Mouse (Mus musculus) midbrain, embryonic 14.5 days (tissue): ENCODE data around the gene Tfap4. TPM values are rescaled to one million over a fixed set of nuclear protein-coding genes. Genes with fewer than 3 reads are reported as not detected.

Source experiments
- ATAC-seq: fragments of 200-750 bp; cut with Nextera tagmentation; 2 replicates; pipeline ENCODE4 v1.8.0; 2017; ENCODE audit warnings: moderate number of reproducible peaks, moderate library complexity; ENCODE audit not compliant: low FRiP score, low TSS enrichment
- DNase-seq: peaks from one replicate; pipeline ENCODE4 v3.0.0-alpha.2; 2015
- H3K27ac ChIP-seq: fragments of 300-500 bp; sonication (generic); replicated peaks from 2 replicates; pipeline ENCODE4 v1.5.1; 2014; ENCODE audit warnings: mild to moderate bottlenecking, low read depth, low read length, moderate library complexity
- H3K27me3 ChIP-seq: fragments of 300-500 bp; sonication (generic); 2 replicates; pipeline ENCODE4 v1.6.1; 2014; ENCODE audit warnings: low read length, control low read depth, mixed read lengths; ENCODE audit not compliant: control insufficient read depth, insufficient read depth
- H3K36me3 ChIP-seq: fragments of 300-500 bp; sonication (generic); 2 replicates; pipeline ENCODE4 v1.6.1; 2014; ENCODE audit warnings: low read length, control low read depth; ENCODE audit not compliant: control insufficient read depth, insufficient read depth
- H3K4me1 ChIP-seq: fragments of 300-500 bp; sonication (generic); 2 replicates; pipeline ENCODE4 v1.6.1; 2014; ENCODE audit warnings: mild to moderate bottlenecking, antibody characterized with exemption, low read length, control low read depth; ENCODE audit not compliant: control insufficient read depth, insufficient read depth
- H3K4me2 ChIP-seq: fragments of 300-500 bp; sonication (generic); 2 replicates; pipeline ENCODE4 v1.6.1; 2014; ENCODE audit warnings: mild to moderate bottlenecking, low read length, moderate library complexity
- H3K4me3 ChIP-seq: fragments of 300-500 bp; sonication (generic); replicated peaks from 2 replicates; pipeline ENCODE4 v1.5.1; 2014; ENCODE audit warnings: low read depth, low read length
- H3K9ac ChIP-seq: fragments of 300-500 bp; sonication (generic); replicated peaks from 2 replicates; pipeline ENCODE4 v1.6.1; 2014; ENCODE audit warnings: mild to moderate bottlenecking, low read length, moderate library complexity
- H3K9me3 ChIP-seq: fragments of 300-500 bp; sonication (generic); 2 replicates; pipeline ENCODE4 v1.6.1; 2016; ENCODE audit warnings: low read length, control low read depth, mixed read lengths; ENCODE audit not compliant: control insufficient read depth
- WGBS: fragments of 180-500 bp; shearing (Covaris S2); extraction: QIAGEN DNeasy Blood & Tissue Kit; methylation state at CpG from one replicate; pipeline ENCODE4 v1.1.7; 2014; 5-methylcytosine and 5-hydroxymethylcytosine counted together
- polyA plus RNA-seq: library from polyadenylated mRNA; unstranded; fragments of >200 nt; fragmentation: Nextera tagmentation; extraction: Ambion mirVana; gene quantifications from 2 replicates; pipeline ENCODE4 v1.2.1, GENCODE M21; 2014

The Tfap4 gene
- polyA plus RNA-seq, 1 experiment from 2014 or later, result 8.9 TPM

DNA sequence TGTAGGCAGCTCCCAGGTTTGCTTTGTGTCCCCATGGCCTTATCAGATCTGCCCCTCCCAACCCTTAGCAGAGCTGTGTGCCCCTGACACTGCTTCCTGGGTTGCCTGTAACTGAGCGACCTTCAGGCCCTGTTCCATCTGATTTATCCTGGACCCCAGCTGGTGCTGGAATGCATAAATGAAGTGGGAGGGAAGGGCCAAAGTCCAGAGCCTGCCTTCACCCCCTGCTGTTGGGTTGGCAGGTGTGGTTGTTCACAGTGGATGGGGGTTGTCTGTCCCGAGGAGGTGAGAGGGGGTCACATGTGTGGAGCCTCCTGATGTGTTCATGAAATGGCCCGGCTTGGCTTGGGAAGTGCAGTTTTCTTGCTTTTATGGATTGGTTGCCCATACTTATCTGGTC is 42.5 kb upstream of the Tfap4 start:
- ATAC-seq, result no peak
- Histone ChIP-seq H3K36me3 (no peaks in the 10 kb centered on the region), H3K27me3 (no peaks in the 10 kb centered on the region), H3K4me1 (peaks cover 65% of the 10 kb centered on the region), H3K4me3 (no peak overlapping the region), H3K27ac (no peak overlapping the region), H3K9ac (no peak overlapping the region), H3K9me3 (no peaks in the 10 kb centered on the region), H3K4me2 (no peak overlapping the region)
- 21% methylated on average over 3 of the region's 3 CpGs for WGBS
- no peak for DNase-seq

GRCm38 (mm10) chr16:4600701-4601310 is 41.2 kb upstream of the Tfap4 start:
- DNase-seq (no peak), ATAC-seq (no peak)
- 85% methylated on average over 9 of the region's 9 CpGs for WGBS
- H3K4me3 ChIP-seq, result no peak overlapping the region
- no peaks in the 10 kb centered on the region for H3K27me3 ChIP-seq
- H3K9ac ChIP-seq, result no peak overlapping the region
- H3K9me3 ChIP-seq, result no peaks in the 10 kb centered on the region
- H3K4me1 ChIP-seq, result peaks cover 67% of the 10 kb centered on the region
- no peak overlapping the region for H3K4me2 ChIP-seq
- H3K27ac ChIP-seq, result no peak overlapping the region
- no peaks in the 10 kb centered on the region for H3K36me3 ChIP-seq

GRCm38 (mm10) chr16:4599616-4600015 is 40.0 kb upstream of the Tfap4 start:
- Histone ChIP-seq H3K27ac (no peak overlapping the region), H3K4me3 (no peak overlapping the region), H3K9me3 (no peaks in the 10 kb centered on the region), H3K4me1 (peaks cover 62% of the 10 kb centered on the region), H3K27me3 (no peaks in the 10 kb centered on the region), H3K4me2 (no peak overlapping the region), H3K9ac (no peak overlapping the region), H3K36me3 (no peaks in the 10 kb centered on the region)
- ATAC-seq, result no peak
- DNase-seq, result no peak
- 86% methylated on average over 3 of the region's 3 CpGs for WGBS

DNA sequence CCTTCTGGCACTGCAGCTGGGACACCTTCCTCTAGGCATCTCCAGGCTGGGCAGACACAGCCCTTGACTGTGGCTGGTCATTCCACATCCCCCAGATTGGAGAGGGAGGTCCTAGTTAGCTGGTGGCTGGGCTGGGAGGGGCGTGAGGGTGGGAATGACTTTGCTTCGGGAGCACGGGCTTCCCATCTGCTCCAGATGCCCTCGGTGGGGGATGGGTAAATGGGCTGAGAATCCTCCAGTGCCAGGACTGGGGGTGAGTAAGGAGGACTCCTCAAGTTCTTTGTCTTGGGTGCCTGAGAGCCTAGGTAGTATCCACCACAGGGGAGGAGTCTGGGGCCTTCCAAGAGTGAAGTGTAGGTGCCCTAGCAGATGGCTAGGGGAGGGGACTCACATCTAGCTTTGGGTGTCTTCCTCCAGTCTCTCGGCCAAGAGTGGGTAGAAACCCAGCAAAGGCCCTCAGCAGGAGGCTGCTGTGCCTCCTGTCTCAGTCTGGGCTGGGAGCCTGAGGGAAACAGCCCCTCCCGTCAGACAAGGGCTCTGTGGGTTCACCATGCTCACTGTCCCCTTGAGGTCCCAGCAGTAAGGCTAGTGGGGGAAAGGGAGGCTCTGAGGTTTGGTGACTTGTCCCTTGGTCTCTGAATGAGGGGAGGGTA is 39.4 kb upstream of the Tfap4 start:
- H3K4me3 ChIP-seq, result no peak overlapping the region
- no peak for ATAC-seq
- no peaks in the 10 kb centered on the region for H3K9me3 ChIP-seq
- H3K4me1 ChIP-seq, result peaks cover 59% of the 10 kb centered on the region
- 22% methylated on average over 6 of the region's 6 CpGs for WGBS
- H3K27me3 ChIP-seq, result no peaks in the 10 kb centered on the region
- H3K27ac ChIP-seq, result 0 out of 2 replicates have a peak overlapping the region, but pooled peaks have one; percentile 14
- 0 out of 2 replicates have a peak overlapping the region, but pooled peaks have one; percentile 34 for H3K9ac ChIP-seq
- H3K36me3 ChIP-seq, result no peaks in the 10 kb centered on the region
- H3K4me2 ChIP-seq, result peak overlapping the region; percentile 21
- DNase-seq, result peak; percentile 40

GRCm38 (mm10) chr16:4598041-4598440 is 38.4 kb upstream of the Tfap4 start:
- peak overlapping the region; percentile 31; the same call in 1 of the 2 replicates for H3K9ac ChIP-seq
- H3K4me2 ChIP-seq, result peak overlapping the region; percentile 98
- no peaks in the 10 kb centered on the region for H3K36me3 ChIP-seq
- no peaks in the 10 kb centered on the region for H3K27me3 ChIP-seq
- DNase-seq (no peak), ATAC-seq (no peak)
- peaks cover 59% of the 10 kb centered on the region for H3K4me1 ChIP-seq
- no peaks in the 10 kb centered on the region for H3K9me3 ChIP-seq
- 0 out of 2 replicates have a peak overlapping the region, but pooled peaks have one; percentile 45 for H3K27ac ChIP-seq
- 64% methylated on average over 5 of the region's 5 CpGs for WGBS
- no peak overlapping the region for H3K4me3 ChIP-seq

DNA sequence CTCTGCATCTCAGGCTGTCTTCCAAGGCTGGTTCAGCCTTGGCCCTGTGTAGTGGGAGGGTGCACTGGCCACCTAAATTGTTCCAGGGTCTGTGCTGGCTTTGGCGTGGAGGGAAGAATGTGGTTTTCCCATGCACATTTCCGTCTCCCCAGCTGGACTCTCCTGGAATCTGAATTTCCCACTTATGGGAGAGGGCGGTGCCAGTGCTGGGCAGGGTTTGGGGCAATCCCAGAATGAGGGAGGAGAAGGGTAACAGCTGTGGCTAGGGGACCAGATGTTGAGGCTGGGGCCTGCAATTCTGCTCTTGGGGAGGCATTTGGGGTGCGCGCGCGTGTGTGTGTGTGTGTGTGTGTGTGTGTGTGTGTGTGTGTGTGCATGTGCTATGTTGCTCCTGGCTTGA is 37.6 kb upstream of the Tfap4 start:
- Histone ChIP-seq H3K9ac (peak overlapping the region; percentile 42; the same call in 1 of the 2 replicates), H3K9me3 (no peaks in the 10 kb centered on the region), H3K27me3 (no peaks in the 10 kb centered on the region), H3K27ac (no peak overlapping the region), H3K4me1 (peaks cover 62% of the 10 kb centered on the region), H3K4me3 (0 out of 2 replicates have a peak overlapping the region, but pooled peaks have one; percentile 10), H3K4me2 (peak overlapping the region; percentile 98), H3K36me3 (no peaks in the 10 kb centered on the region)
- ATAC-seq, result no peak
- 58% methylated on average over 7 of the region's 7 CpGs for WGBS
- no peak for DNase-seq

- peaks cover 57% of the 10 kb centered on the region for H3K4me1 ChIP-seq
- H3K4me3 ChIP-seq, result 0 out of 2 replicates have a peak overlapping the region, but pooled peaks have one; percentile 83
- peak overlapping the region; percentile 91; the same call in 1 of the 2 replicates for H3K9ac ChIP-seq
- H3K36me3 ChIP-seq, result no peaks in the 10 kb centered on the region
- ATAC-seq (no peak), DNase-seq (no peak)
- no peaks in the 10 kb centered on the region for H3K27me3 ChIP-seq
- H3K9me3 ChIP-seq, result no peaks in the 10 kb centered on the region
- H3K27ac ChIP-seq, result no peak overlapping the region
- H3K4me2 ChIP-seq, result peak overlapping the region; percentile 98
- 33% methylated on average over 2 of the region's 2 CpGs for WGBS
Observed at GRCm38 (mm10) chr16:4596836-4597235, 37.2 kb upstream of the Tfap4 start.

- ATAC-seq (no peak), DNase-seq (peak; percentile 30)
- H3K27ac ChIP-seq, result peak overlapping the region; percentile 95
- H3K4me1 ChIP-seq, result peaks cover 56% of the 10 kb centered on the region
- peak overlapping the region; percentile 98 for H3K4me2 ChIP-seq
- H3K9me3 ChIP-seq, result no peaks in the 10 kb centered on the region
- 6% methylated on average over 3 of the region's 3 CpGs for WGBS
- peak overlapping the region; percentile 91 for H3K9ac ChIP-seq
- H3K27me3 ChIP-seq, result no peaks in the 10 kb centered on the region
- H3K4me3 ChIP-seq, result peak overlapping the region; percentile 83
- no peaks in the 10 kb centered on the region for H3K36me3 ChIP-seq
Observed at GRCm38 (mm10) chr16:4596141-4596728, 36.6 kb upstream of the Tfap4 start.
